Mouse (Mus musculus) liver, embryonic 15.5 days (tissue): ENCODE measurements around the gene Sv2b. TPM values are rescaled to one million over a fixed set of nuclear protein-coding genes. Genes with fewer than 3 reads are reported as not detected.
"Not testable (repeated sequence)": the region's sequence is repeated elsewhere in the genome, so short reads cannot be mapped to it uniquely, and the experiment has no call there.

Source experiments
- ATAC-seq: fragments of 200-750 bp; cut with Nextera tagmentation; 2 replicates; pipeline ENCODE4 v1.8.0; 2017; ENCODE audit warnings: moderate number of reproducible peaks, mild to moderate bottlenecking, moderate library complexity; ENCODE audit not compliant: insufficient read depth
- H3K27ac ChIP-seq: fragments of 300-500 bp; sonication (generic); replicated peaks from 2 replicates; pipeline ENCODE4 v1.5.1; 2015; ENCODE audit warnings: mild to moderate bottlenecking, inconsistent platforms
- H3K27me3 ChIP-seq: fragments of 300-500 bp; sonication (generic); 2 replicates; pipeline ENCODE4 v1.6.1; 2015; ENCODE audit warnings: mild to moderate bottlenecking, inconsistent platforms
- H3K36me3 ChIP-seq: fragments of 300-500 bp; sonication (generic); replicated peaks from 2 replicates; pipeline ENCODE4 v1.6.1; 2015; ENCODE audit warnings: moderate library complexity, mild to moderate bottlenecking, inconsistent platforms
- H3K4me1 ChIP-seq: fragments of 300-500 bp; sonication (generic); replicated peaks from 2 replicates; pipeline ENCODE4 v1.6.1; 2015; ENCODE audit warnings: inconsistent platforms
- H3K4me2 ChIP-seq: fragments of 300-500 bp; sonication (generic); 2 replicates; pipeline ENCODE4 v1.6.1; 2015; ENCODE audit warnings: moderate library complexity, mild to moderate bottlenecking, inconsistent platforms
- H3K4me3 ChIP-seq: fragments of 300-500 bp; sonication (generic); replicated peaks from 2 replicates; pipeline ENCODE4 v1.5.1; 2015; ENCODE audit warnings: mild to moderate bottlenecking, inconsistent platforms
- H3K9ac ChIP-seq: fragments of 300-500 bp; sonication (generic); 2 replicates; pipeline ENCODE4 v1.6.1; 2015; ENCODE audit warnings: moderate library complexity, mild to moderate bottlenecking, inconsistent platforms
- H3K9me3 ChIP-seq: fragments of 300-500 bp; sonication (generic); replicated peaks from 2 replicates; pipeline ENCODE4 v1.6.1; 2016; ENCODE audit warnings: inconsistent platforms
- WGBS: fragments of 180-500 bp; shearing (Covaris S2); methylation state at CpG from one replicate; pipeline ENCODE4 v1.1.7; 2015; ENCODE audit warnings: mixed read lengths; ENCODE audit not compliant: insufficient replicate concordance; 5-methylcytosine and 5-hydroxymethylcytosine counted together
- polyA plus RNA-seq: library from polyadenylated mRNA; unstranded; fragments of >200 nt; fragmentation: Nextera tagmentation; extraction: Ambion mirVana; gene quantifications from 2 replicates; pipeline ENCODE4 v1.2.1, GENCODE M21; 2015

The Sv2b gene
- polyA plus RNA-seq, 1 experiment from 2014 or later, result 0.02 TPM

GRCm38 (mm10) chr7:75207965-75208644 is 101.0 kb downstream of the Sv2b start:
- Histone ChIP-seq H3K9ac (no peak overlapping the region), H3K4me2 (no peak overlapping the region), H3K4me3 (no peak overlapping the region), H3K4me1 (no peaks in the 10 kb centered on the region), H3K9me3 (no peaks in the 10 kb centered on the region), H3K27me3 (no peaks in the 10 kb centered on the region), H3K27ac (no peak overlapping the region), H3K36me3 (no peaks in the 10 kb centered on the region)
- no peak for ATAC-seq
- WGBS, result 58% methylated on average over 3 of the region's 3 CpGs

GRCm38 (mm10) chr7:75206671-75207070 is 102.4 kb downstream of the Sv2b start:
- Histone ChIP-seq H3K4me3 (no peak overlapping the region), H3K4me1 (no peaks in the 10 kb centered on the region), H3K9me3 (no peaks in the 10 kb centered on the region), H3K27me3 (no peaks in the 10 kb centered on the region), H3K9ac (no peak overlapping the region), H3K4me2 (no peak overlapping the region), H3K27ac (no peak overlapping the region), H3K36me3 (no peaks in the 10 kb centered on the region)
- no peak for ATAC-seq
- 66% methylated on average over 3 of the region's 3 CpGs for WGBS

DNA sequence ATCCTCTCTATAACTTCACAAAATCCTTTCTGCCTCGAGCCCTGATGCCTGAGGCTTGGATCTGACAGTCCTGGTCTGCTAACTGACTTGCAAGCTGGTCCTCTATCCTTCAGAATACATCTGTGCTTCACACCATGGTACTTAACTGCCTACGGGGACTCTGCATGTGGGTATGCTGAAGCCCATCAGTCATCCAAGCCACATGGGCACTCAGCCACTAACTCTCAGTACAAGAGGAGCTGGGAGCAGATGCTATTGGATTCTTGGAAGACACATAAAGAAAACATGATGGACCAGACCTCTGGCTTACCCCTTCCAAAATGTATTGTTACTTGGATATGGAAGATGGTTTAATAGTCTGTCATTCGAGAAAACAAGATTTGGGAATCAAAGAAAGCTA is 103.7 kb downstream of the Sv2b start:
- H3K9ac ChIP-seq, result no peak overlapping the region
- no peaks in the 10 kb centered on the region for H3K27me3 ChIP-seq
- H3K4me3 ChIP-seq, result no peak overlapping the region
- 49% methylated on average over 3 of the region's 3 CpGs for WGBS
- H3K9me3 ChIP-seq, result no peaks in the 10 kb centered on the region
- ATAC-seq, result no peak
- no peak overlapping the region for H3K4me2 ChIP-seq
- no peak overlapping the region for H3K27ac ChIP-seq
- no peaks in the 10 kb centered on the region for H3K36me3 ChIP-seq
- no peaks in the 10 kb centered on the region for H3K4me1 ChIP-seq

GRCm38 (mm10) chr7:75194919-75195230 is 114.2 kb downstream of the Sv2b start:
- H3K27ac ChIP-seq, H3K9me3 ChIP-seq, H3K9ac ChIP-seq, H3K4me3 ChIP-seq, H3K4me1 ChIP-seq, H3K4me2 ChIP-seq, ATAC-seq, H3K36me3 ChIP-seq, H3K27me3 ChIP-seq: not testable (repeated sequence)
- WGBS, result 72% methylated on average over 1 of the region's 1 CpGs

DNA sequence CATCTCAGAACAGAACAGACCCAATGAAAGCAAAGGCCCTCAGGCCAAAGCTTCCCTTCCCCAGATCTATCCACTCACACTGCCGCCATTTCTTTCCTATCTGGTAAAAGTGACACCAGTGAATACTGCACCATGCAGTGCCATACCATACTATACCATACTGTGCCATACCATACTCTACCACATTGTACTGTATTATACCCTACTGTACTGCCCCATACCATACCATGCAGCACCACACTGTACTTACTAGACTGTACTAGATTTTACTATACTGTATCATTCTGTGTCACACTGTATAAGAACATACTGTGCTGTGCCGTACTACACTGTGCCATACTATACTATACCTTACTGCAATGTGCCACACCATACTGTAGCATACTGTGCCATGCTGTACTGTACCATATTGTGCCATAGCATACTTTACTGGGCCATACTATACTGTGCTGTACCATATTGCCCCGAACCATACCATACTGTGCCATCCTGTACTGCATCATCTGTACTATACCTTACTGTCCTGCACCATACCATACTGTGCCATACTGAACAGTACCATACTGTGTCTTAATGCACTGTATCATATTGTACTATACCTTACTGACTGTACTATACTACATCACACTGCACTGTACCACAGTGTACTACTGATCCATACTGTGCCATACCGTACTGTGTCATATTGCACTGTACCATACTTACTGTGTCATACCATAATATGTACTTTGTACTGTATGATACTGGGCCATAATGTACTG is 114.7 kb downstream of the Sv2b start:
- no peak overlapping the region for H3K4me2 ChIP-seq
- 66% methylated on average over 4 of the region's 4 CpGs for WGBS
- H3K4me1 ChIP-seq, result no peaks in the 10 kb centered on the region
- no peak overlapping the region for H3K4me3 ChIP-seq
- ATAC-seq, result peak; percentile 44; the same call in 1 of the 2 replicates
- H3K9ac ChIP-seq, result no peak overlapping the region
- no peak overlapping the region for H3K27ac ChIP-seq
- H3K36me3 ChIP-seq, result no peaks in the 10 kb centered on the region
- H3K9me3 ChIP-seq, result no peaks in the 10 kb centered on the region
- no peaks in the 10 kb centered on the region for H3K27me3 ChIP-seq

DNA sequence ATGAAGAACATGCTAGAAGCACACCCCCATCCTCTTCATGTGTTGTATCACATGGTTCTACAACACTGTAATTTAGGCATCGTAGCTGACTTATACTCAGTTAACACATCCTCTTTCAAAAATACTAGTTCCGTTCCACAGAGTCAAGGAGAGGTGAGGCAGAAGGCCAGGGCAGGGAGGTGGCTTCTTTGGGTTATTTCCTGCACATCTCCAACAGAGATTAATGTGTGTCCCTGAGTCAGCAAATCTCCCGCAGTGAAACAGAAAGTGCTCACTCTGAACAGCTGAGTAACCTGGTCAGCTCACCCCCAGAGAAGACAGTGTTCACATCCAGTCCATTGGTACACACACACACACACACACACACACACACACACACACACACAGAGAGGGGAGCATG is 118.9 kb downstream of the Sv2b start:
- Histone ChIP-seq H3K4me3 (no peak overlapping the region), H3K36me3 (no peaks in the 10 kb centered on the region), H3K9me3 (no peaks in the 10 kb centered on the region), H3K27me3 (no peaks in the 10 kb centered on the region), H3K4me1 (no peaks in the 10 kb centered on the region), H3K27ac (no peak overlapping the region), H3K9ac (no peak overlapping the region), H3K4me2 (no peak overlapping the region)
- 43% methylated on average over 3 of the region's 3 CpGs for WGBS
- ATAC-seq, result no peak

GRCm38 (mm10) chr7:75175042-75175441 is 134.0 kb downstream of the Sv2b start:
- Histone ChIP-seq H3K36me3 (no peaks in the 10 kb centered on the region), H3K4me2 (no peak overlapping the region)

DNA sequence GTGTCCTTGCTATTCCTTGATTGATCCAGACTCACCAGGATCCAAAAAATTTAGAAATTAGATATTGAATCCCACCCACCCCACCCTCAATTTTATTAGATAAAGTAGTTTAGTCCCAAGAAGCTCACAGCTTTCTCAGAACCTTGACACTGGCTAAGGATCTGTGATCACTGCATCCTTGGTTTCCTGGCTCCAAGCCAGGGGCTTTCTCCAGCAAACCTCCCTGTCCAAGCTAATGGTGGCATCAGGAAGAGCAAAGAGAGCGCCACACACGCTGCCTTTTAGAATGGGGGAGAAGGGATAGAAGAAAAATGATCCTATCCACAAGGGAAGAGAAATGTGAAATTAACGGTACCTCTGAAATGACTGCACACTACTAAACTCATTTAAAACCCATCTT is 141.6 kb downstream of the Sv2b start:
- 64% methylated on average over 3 of the region's 3 CpGs for WGBS
- Histone ChIP-seq H3K27ac (no peak overlapping the region), H3K4me1 (no peaks in the 10 kb centered on the region), H3K36me3 (no peaks in the 10 kb centered on the region), H3K9ac (no peak overlapping the region), H3K9me3 (no peaks in the 10 kb centered on the region), H3K4me2 (no peak overlapping the region), H3K4me3 (no peak overlapping the region), H3K27me3 (no peaks in the 10 kb centered on the region)
- ATAC-seq, result no peak

More at GRCm38 (mm10) chr7:75175042-75175441, 134.0 kb downstream of the Sv2b start:
- WGBS, result 51% methylated on average over 3 of the region's 3 CpGs
- no peak for ATAC-seq
- Histone ChIP-seq H3K4me1 (no peaks in the 10 kb centered on the region), H3K4me3 (no peak overlapping the region), H3K9ac (no peak overlapping the region), H3K27ac (no peak overlapping the region), H3K9me3 (no peaks in the 10 kb centered on the region), H3K27me3 (no peaks in the 10 kb centered on the region)

- H3K9ac ChIP-seq, result no peak overlapping the region
- no peaks in the 10 kb centered on the region for H3K4me1 ChIP-seq
- H3K27ac ChIP-seq, result no peak overlapping the region
- no peak overlapping the region for H3K4me3 ChIP-seq
- no peaks in the 10 kb centered on the region for H3K9me3 ChIP-seq
- WGBS, result 54% methylated on average over 1 of the region's 1 CpGs
- no peaks in the 10 kb centered on the region for H3K36me3 ChIP-seq
- no peak for ATAC-seq
- H3K4me2 ChIP-seq, result no peak overlapping the region
- peaks cover 2% of the 10 kb centered on the region; the same call in 1 of the 2 replicates for H3K27me3 ChIP-seq
These were observed 161.9 kb downstream of the Sv2b start for GRCm38 (mm10) chr7:75147174-75147573.

DNA sequence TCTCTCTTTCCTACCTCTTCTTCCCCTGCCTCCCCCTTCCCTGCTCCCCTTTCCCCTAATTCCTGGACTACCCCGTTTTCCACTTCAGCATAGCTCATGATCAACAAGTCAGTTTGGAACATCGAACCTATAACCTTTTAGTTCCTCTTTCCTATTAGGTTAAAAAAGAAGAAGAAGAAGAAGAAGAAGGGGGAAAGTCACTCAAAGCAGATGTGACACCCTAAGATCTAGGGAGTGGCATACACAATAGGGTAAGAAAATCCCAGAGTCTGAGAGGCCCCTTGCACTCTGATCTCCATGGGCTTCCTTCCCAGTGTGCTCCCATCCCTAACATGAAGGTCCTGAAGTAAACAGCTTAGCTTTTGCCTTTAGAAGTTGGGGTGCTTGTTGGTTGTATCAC is 166.3 kb downstream of the Sv2b start:
- Histone ChIP-seq H3K27me3 (peaks cover 9% of the 10 kb centered on the region; the same call in 1 of the 2 replicates), H3K9ac (no peak overlapping the region), H3K4me3 (no peak overlapping the region), H3K27ac (no peak overlapping the region), H3K4me1 (no peaks in the 10 kb centered on the region), H3K4me2 (no peak overlapping the region), H3K9me3 (no peaks in the 10 kb centered on the region), H3K36me3 (no peaks in the 10 kb centered on the region)
- ATAC-seq, result no peak
- 13% methylated on average over 2 of the region's 2 CpGs for WGBS

DNA sequence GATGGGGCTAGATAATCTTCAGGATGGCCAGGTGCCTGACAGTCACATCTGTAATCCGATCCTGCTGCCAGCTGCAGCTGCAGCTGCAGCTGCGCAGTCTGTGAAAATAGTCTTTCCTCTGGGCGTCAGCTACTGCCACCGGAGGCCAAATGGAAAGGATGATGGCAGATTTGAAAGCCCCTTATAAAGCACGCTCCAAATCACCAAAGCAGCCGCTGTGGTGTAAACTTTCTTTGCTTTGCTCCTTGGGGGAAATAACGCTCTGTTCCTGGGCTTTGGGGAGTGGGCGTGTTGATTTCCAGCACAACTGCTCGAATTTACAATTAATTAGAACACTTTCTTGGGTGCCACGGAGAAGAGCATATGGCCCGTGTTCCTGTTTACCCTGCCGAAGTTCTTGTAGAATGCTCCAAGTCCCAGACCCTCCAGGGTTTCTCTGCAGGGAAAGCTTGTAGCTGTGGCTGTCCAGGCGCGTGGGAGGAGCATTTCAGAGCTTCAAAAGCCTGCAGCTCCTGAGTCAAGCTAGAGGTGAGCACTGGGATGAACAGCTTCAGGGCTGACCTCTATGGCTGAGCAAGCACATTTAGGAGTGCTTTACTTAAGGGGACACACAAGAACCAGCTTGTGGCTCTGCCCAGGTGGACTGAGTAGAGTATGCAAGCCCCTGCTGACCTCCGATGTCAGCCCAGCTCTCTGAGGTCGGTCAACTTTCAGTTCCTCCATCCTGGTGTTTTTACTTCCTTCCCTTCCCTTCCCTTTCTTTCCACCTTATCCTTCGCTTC is 167.0 kb downstream of the Sv2b start:
- Histone ChIP-seq H3K27me3 (peaks cover 9% of the 10 kb centered on the region; the same call in 1 of the 2 replicates), H3K9ac (no peak overlapping the region), H3K9me3 (no peaks in the 10 kb centered on the region), H3K36me3 (no peaks in the 10 kb centered on the region), H3K4me2 (peak overlapping the region; percentile 23; the same call in 1 of the 2 replicates), H3K4me3 (no peak overlapping the region), H3K27ac (no peak overlapping the region), H3K4me1 (no peaks in the 10 kb centered on the region)
- WGBS, result 5% methylated on average over 17 of the region's 17 CpGs
- ATAC-seq, result no peak
